ENCODE assay signal across 8 mouse cellular contexts in the genomic region with DNA sequence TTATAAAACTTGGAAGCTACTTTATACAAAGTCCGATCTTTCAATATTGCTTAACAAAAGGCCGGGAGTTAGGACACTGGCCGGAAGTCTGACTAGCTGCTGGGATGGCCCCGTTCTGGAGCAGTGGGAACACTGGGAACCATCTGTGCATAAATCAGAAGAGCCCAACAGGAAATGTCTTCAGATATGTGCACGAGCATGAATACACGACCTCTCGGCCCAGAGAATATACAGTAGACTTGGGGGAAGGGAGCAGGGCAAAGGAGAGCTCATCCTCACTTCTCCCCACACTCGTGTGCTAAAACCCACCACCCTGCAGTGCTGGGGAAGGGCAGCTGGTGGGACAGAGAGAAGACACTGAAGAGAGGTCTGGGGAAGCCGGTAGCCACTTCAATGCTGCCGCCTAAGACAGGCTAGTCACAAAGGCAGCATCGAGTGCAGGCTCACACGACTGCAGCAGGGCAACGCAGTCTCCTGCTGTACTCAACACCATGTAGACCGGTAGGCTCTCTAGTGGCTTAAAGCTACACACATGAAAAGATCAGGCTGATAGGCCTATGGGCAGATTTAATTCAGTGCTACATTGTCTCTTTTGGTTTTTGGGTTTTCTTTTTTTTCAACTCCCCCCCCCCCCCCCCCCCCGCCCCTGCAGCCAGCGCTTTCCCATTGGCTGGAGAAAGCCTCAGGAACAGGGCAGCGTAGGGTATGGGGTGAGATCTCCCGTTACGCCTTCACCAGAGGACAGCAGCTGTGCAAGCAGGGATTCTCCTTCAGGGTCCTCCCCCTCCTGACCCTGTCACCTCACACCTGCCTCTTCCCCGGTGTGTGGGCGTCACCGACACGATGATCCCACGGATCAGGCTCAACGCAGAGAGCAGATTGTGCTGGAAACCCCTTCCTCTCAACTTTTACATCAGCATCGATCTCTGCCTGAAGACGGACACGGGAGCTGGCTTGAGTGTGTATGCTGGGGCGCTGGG. TPM values are rescaled to one million over a fixed set of nuclear protein-coding genes. Genes with fewer than 3 reads are reported as not detected.
A peak's percentile ranks its signal among the peaks of the same experiment; 100 is the strongest.
DNase-seq lines count a peak whose midpoint lies in the region; ATAC-seq lines count a peak whose summit lies in the region.

No protein-coding gene starts in this region.

- H3K36me3 ChIP-seq in lung, embryonic 16.5 days (ENCODE audit: control insufficient read depth, insufficient read depth, low read length) = peaks cover 21% of the 10 kb centered on the region

- H3K9me3 ChIP-seq in lung, embryonic 16.5 days (ENCODE audit: control insufficient read depth, low read length) = no peaks in the 10 kb centered on the region

- H3K27ac ChIP-seq in lung, embryonic 16.5 days (ENCODE audit: low read length) = peak overlapping the region; percentile 93

- no peak overlapping the region for H3K4me3 ChIP-seq in lung, embryonic 16.5 days (ENCODE audit: low read length)

- 16% methylated on average over 27 of the region's 29 CpGs for WGBS in lung, embryonic 16.5 days

- peak overlapping the region; percentile 51 for H3K9ac ChIP-seq in lung, embryonic 16.5 days (ENCODE audit: low read length)

- H3K27me3 ChIP-seq in lung, embryonic 16.5 days (ENCODE audit: control insufficient read depth, insufficient read depth, low read depth, low read length) = no peaks in the 10 kb centered on the region

- peaks cover 15% of the 10 kb centered on the region for H3K4me1 ChIP-seq in lung, embryonic 16.5 days (replicated peaks; ENCODE audit: control insufficient read depth, insufficient read depth, low read length)

- ATAC-seq in lung, embryonic 16.5 days (ENCODE audit: low read depth) = peak; percentile 74

- H3K4me2 ChIP-seq in lung, embryonic 16.5 days (ENCODE audit: low read depth, low read length) = peak overlapping the region; percentile 33

- DNase-seq in adrenal gland, postnatal 10 days = peak; percentile 25
- DNase-seq in adrenal gland, postnatal 25 days = no peak
- peak; percentile 45 to 69 for DNase-seq in heart, adult 18-20 months
- DNase-seq in kidney, adult 11 months = peak; percentile 21
- no peak for DNase-seq in left cerebral cortex, adult 11 months (ENCODE audit: low spot score)
- DNase-seq in left cerebral cortex, adult 9 months (ENCODE audit: low spot score in 2 of 2) = no peak
- DNase-seq in spleen, postnatal 10 days (ENCODE audit: low spot score in 2 of 2) = no peak

RNA-seq across cellular contexts. Expression of a gene that starts 52.1 kb away (rescaled TPM):
- total RNA-seq in adrenal gland, postnatal 10 days (2021) = 10 to 100 TPM in 1 of 2 experiments, 1 to 10 TPM in 1; 5.4 to 10.7 TPM
- total RNA-seq in adrenal gland, postnatal 25 days (2021) = 6.6 and 10.5 TPM in 2 replicates
- total RNA-seq in heart, adult 18-20 months (2021) = 1 to 10 TPM in 1 of 2 experiments, under 1 TPM in 1; 0.94 to 1.3 TPM
- 23.1 and 25.2 TPM in 2 replicates for polyA plus RNA-seq in lung, embryonic 16.5 days (2015; fragmentation: Nextera tagmentation; extraction: Ambion mirVana)

Comparison
In these comparisons a context has a peak if more than half of its experiments do, and no peak if none do; other contexts are left out.
1. DNase-seq: peak in adrenal gland, postnatal 10 days (single experiment), heart, adult 18-20 months (2 of 2) and kidney, adult 11 months (single experiment); none in adrenal gland, postnatal 25 days (single experiment), left cerebral cortex, adult 11 months (single experiment), left cerebral cortex, adult 9 months (0 of 2) and spleen, postnatal 10 days (0 of 2).